Mouse (Mus musculus) left cerebral cortex, adult 6 months (tissue): ENCODE data around the gene Fthl17e. TPM values are rescaled to one million over a fixed set of nuclear protein-coding genes. Genes with fewer than 3 reads are reported as not detected.

Experiments used
- long read RNA-seq, 2 experiments: library from polyadenylated mRNA; unstranded; transcript quantifications; one replicate each; pipeline ENCODE4 v2.0.0; 2019 to 2020
- polyA plus RNA-seq: library from polyadenylated mRNA; unstranded; fragments of <200 nt; fragmentation: Nextera tagmentation; gene quantifications from 2 replicates; pipeline ENCODE4 v1.2.3, GENCODE M21; 2021

Gene Fthl17e
- not detected in 2 replicates for polyA plus RNA-seq
- long read RNA-seq, experiment 1: 0 reads
- long read RNA-seq, experiment 2: 0 reads

GRCm38 (mm10) chrX:9033193-9033592 lies at the start of gene Fthl17e:
Gene Fthl17e (plus strand): TSS chrX:9033493.

GRCm38 (mm10) chrX:8986655-8987054 lies 46.6 kb upstream of the Fthl17e start, which contains the start of gene Fthl17d:
Gene Fthl17d (minus strand): TSS chrX:8986755.

GRCm38 (mm10) chrX:9062715-9063114 lies 29.4 kb downstream of the Fthl17e start, which contains the start of gene Fthl17f:
Gene Fthl17f (plus strand): TSS chrX:9063015.

Other genes with a start within 250 kb of the Fthl17e start
- not detected in 2 replicates for gene Ssxb5, start 229.8 kb upstream of the Fthl17e start, polyA plus RNA-seq
- gene Gm6592, start 189.5 kb upstream of the Fthl17e start, polyA plus RNA-seq: not detected in 2 replicates
- not detected in 2 replicates for gene Gm5751, start 159.2 kb upstream of the Fthl17e start, polyA plus RNA-seq
- gene B630019K06Rik, start 141.1 kb upstream of the Fthl17e start, polyA plus RNA-seq: 4.2 and 17.6 TPM in 2 replicates
- gene Fthl17b, start 70.5 kb upstream of the Fthl17e start, polyA plus RNA-seq: not detected in 2 replicates
- gene Fthl17c, start 56.9 kb upstream of the Fthl17e start, polyA plus RNA-seq: not detected in 2 replicates
- gene Fthl17d, start 46.7 kb upstream of the Fthl17e start, polyA plus RNA-seq: not detected in 2 replicates
- gene Fthl17f, start 29.5 kb downstream of the Fthl17e start, polyA plus RNA-seq: not detected in 2 replicates
- gene 4930402K13Rik, start 71.1 kb downstream of the Fthl17e start, polyA plus RNA-seq: not detected in 2 replicates
- gene Lancl3, start 166.4 kb downstream of the Fthl17e start, polyA plus RNA-seq: 1.6 and 2.0 TPM in 2 replicates
- gene Gm14862, start 223.4 kb downstream of the Fthl17e start, polyA plus RNA-seq: not detected in 2 replicates
- 3.2 and 4.9 TPM in 2 replicates for gene Xk, start 239.3 kb downstream of the Fthl17e start, polyA plus RNA-seq